Mouse (Mus musculus) olfactory bulb, adult 2 months (tissue): ENCODE measurements around the gene Zfp719. TPM values are rescaled to one million over a fixed set of nuclear protein-coding genes. Genes with fewer than 3 reads are reported as not detected.

Experiments used
- H3K27ac ChIP-seq: fragments of 200-500 bp; 2 replicates; pipeline ENCODE4 v1.5.1; 2012; ENCODE audit warnings: low read depth, low read length; ENCODE audit not compliant: insufficient read depth
- H3K4me1 ChIP-seq: fragments of 200-500 bp; 2 replicates; pipeline ENCODE4 v1.6.1; 2012; ENCODE audit warnings: low read length; ENCODE audit not compliant: control insufficient read depth, insufficient read depth
- H3K4me3 ChIP-seq: fragments of 200-500 bp; 2 replicates; pipeline ENCODE4 v1.5.1; 2012; ENCODE audit warnings: mild to moderate bottlenecking, low read depth, low read length, moderate library complexity; ENCODE audit not compliant: insufficient read depth
- CTCF ChIP-seq: fragments of 200-500 bp; IDR thresholded peaks from 2 replicates; pipeline ENCODE4 v1.5.1; 2012; ENCODE audit warnings: low read depth, mild to moderate bottlenecking, low read length, moderate library complexity; ENCODE audit not compliant: insufficient read depth
- POLR2A ChIP-seq: fragments of 200-500 bp; IDR thresholded peaks from 2 replicates; pipeline ENCODE4 v1.6.1; 2012; ENCODE audit warnings: mild to moderate bottlenecking, low read depth, low read length, moderate library complexity; ENCODE audit not compliant: insufficient read depth
- WGBS: fragments of 180-500 bp; shearing (Covaris S2); methylation state at CpG from one replicate; pipeline ENCODE4 v1.1.7; 2018; 5-methylcytosine and 5-hydroxymethylcytosine counted together
- polyA plus RNA-seq: library from polyadenylated mRNA; stranded (reverse); fragments of >200 nt; gene quantifications from 2 replicates; pipeline ENCODE4 v1.2.4, GENCODE M21; 2012; ENCODE audit warnings: low replicate concordance; ENCODE audit not compliant: missing spikeins, insufficient read depth, insufficient read length

Zfp719 gene
- polyA plus RNA-seq = not detected in 2 replicates

- WGBS = under 1% methylated on average over 37 of the region's 37 CpGs
- H3K4me1 ChIP-seq = peaks cover 7% of the 10 kb centered on the region
- TF ChIP-seq POLR2A (peak; percentile 71), CTCF (no peak)
These were observed at the start of gene Zfp719 for GRCm38 (mm10) chr7:43579440-43580171. Gene Zfp719, plus strand, starts transcription at chr7:43579610.

GRCm38 (mm10) chr7:43530216-43530785, 49.1 kb upstream of the Zfp719 start:
- Histone ChIP-seq H3K27ac (no peak overlapping the region), H3K4me3 (no peak overlapping the region), H3K4me1 (no peaks in the 10 kb centered on the region)
- WGBS = 67% methylated on average over 8 of the region's 8 CpGs
- TF ChIP-seq POLR2A (no peak), CTCF (no peak)

More at GRCm38 (mm10) chr7:43579440-43580171, at the start of gene Zfp719:
- peak within 1 kb of the TSS; percentile 87 for H3K4me3 ChIP-seq
- peak within 1 kb of the TSS; percentile 93 for H3K27ac ChIP-seq

- WGBS = 87% methylated on average over 9 of the region's 9 CpGs
- Histone ChIP-seq H3K27ac (no peak overlapping the region), H3K4me1 (no peaks in the 10 kb centered on the region), H3K4me3 (no peak overlapping the region)
- TF ChIP-seq POLR2A (no peak), CTCF (no peak)
These were observed 46.4 kb upstream of the Zfp719 start for GRCm38 (mm10) chr7:43532936-43533505.

GRCm38 (mm10) chr7:43538524-43538923, 40.9 kb upstream of the Zfp719 start:
- Histone ChIP-seq H3K27ac (no peak overlapping the region), H3K4me1 (no peaks in the 10 kb centered on the region), H3K4me3 (no peak overlapping the region)
- WGBS = 69% methylated on average over 4 of the region's 4 CpGs
- no peak for TF ChIP-seq CTCF
- no peak for TF ChIP-seq POLR2A

GRCm38 (mm10) chr7:43544225-43544977, 35.0 kb upstream of the Zfp719 start, which contains the start of gene Cd33:
Gene Cd33, minus strand, starts transcription at chr7:43544428.
- no peak within 1 kb of the TSS for H3K4me3 ChIP-seq
- TF ChIP-seq CTCF = no peak
- TF ChIP-seq POLR2A = no peak
- no peak within 1 kb of the TSS for H3K27ac ChIP-seq
- WGBS = 80% methylated on average over 7 of the region's 7 CpGs
- H3K4me1 ChIP-seq = no peaks in the 10 kb centered on the region

GRCm38 (mm10) chr7:43545656-43546545, 33.5 kb upstream of the Zfp719 start:
- Histone ChIP-seq H3K27ac (no peak overlapping the region), H3K4me1 (no peaks in the 10 kb centered on the region), H3K4me3 (no peak overlapping the region)
- 79% methylated on average over 7 of the region's 7 CpGs for WGBS
- TF ChIP-seq POLR2A = no peak
- no peak for TF ChIP-seq CTCF

GRCm38 (mm10) chr7:43547666-43548065, 31.7 kb upstream of the Zfp719 start:
- Histone ChIP-seq H3K27ac (no peak overlapping the region), H3K4me1 (no peaks in the 10 kb centered on the region), H3K4me3 (no peak overlapping the region)
- WGBS = 49% methylated on average over 5 of the region's 5 CpGs
- TF ChIP-seq CTCF (no peak), POLR2A (no peak)

- TF ChIP-seq POLR2A = no peak
- no peak for TF ChIP-seq CTCF
- Histone ChIP-seq H3K27ac (no peak overlapping the region), H3K4me1 (no peaks in the 10 kb centered on the region), H3K4me3 (no peak overlapping the region)
- 78% methylated on average over 4 of the region's 4 CpGs for WGBS
These were observed 31.2 kb upstream of the Zfp719 start for GRCm38 (mm10) chr7:43548206-43548605.
